Mouse (Mus musculus): ENCODE results near the gene Rhot2. TPM values are rescaled to one million over a fixed set of nuclear protein-coding genes. Genes with fewer than 3 reads are reported as not detected.

Rhot2 gene
- total RNA-seq, 1 experiment from 2014 or later, result 27.1 TPM

DNA sequence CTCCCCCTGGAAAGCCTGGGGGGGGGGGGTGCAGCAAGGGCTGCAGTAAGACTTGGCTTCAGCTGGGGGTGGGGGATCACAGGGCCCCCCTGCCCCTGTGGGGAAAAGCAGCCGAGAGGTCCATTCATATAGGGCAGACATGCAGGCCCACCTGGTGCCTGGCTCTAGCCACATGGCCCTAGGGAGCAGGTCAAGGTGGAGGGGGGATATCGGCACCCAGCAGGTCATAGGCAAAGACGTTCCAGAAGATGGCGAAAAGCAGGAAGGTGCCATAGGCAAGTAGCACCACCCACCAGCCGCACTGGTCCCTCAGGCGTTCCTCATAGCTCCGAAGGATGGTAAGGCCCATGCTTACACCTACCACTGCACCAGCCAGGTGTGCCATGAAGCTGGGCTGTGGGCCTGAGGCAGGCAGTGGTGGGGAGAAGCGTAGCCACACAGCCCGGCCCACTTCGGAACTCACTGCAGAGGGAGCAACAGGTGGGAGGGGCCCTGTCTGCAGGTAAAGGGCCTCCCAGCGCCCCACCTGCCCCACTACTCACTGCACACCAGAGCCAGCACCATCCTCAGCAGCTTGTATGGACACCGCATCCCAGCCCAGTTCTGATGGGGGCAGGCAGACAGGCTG is 9.9 kb downstream of the Rhot2 start:
- no peak for ATAC-seq (replicated peaks in 1 of 2; ENCODE audit: insufficient read depth in 1 of 2, low FRiP score in 2 of 2, low TSS enrichment in 1 of 2, low read depth in 1 of 2, poor library complexity in 2 of 2, severe bottlenecking in 2 of 2)

DNA sequence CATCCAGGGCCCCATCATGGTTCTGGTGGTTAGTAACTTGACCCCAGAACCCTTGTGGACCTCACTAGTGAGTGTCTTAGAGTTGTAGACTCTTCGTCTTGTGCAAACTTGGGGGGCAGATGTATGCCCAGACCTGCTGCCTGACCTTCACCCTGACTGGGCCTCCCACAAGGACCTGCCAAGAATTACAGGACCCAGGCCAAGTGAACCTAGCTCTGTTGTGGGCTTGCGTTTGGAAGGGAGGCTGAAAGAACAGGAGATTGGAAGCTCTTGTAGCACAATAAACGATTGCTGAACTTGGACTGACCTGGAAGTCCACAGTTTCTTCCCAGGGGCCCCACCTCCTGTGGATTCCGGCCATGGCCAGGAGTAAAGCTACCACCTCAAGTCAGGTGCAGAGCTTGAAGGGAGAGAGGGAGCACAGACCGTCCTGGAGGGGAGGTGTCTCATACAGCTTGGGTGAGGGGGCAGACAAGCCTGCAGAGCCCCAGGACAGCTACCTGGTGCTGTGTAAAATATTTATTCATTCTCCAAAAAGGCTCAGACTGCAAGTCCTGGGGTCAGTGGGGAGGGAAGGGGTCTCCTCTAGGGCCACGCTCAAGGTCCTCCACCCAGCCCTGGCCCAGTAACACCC is 10.6 kb downstream of the Rhot2 start:
- no peak for ATAC-seq (replicated peaks in 1 of 2; ENCODE audit: insufficient read depth in 1 of 2, low FRiP score in 2 of 2, low TSS enrichment in 1 of 2, low read depth in 1 of 2, poor library complexity in 2 of 2, severe bottlenecking in 2 of 2)

DNA sequence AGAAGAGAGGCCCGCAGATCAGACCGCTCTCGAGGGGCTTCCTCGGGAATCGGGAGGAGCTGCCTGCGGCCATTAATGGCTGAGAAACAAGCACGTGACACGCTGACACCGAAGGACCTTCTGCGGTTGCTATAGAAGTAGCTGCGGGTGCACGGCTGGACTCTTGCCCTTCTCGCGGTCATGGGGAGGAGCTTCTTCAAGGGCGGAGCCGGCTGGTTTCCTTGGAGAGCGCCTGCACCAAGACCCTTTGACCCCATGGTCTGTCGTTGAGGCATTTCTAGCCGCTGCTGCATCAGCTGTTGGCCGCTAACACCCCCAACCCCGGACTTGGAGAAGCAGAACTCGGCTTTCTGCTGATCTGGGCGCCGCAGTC is 11.4 kb downstream of the Rhot2 start, which contains the start of gene Stub1:
Gene Stub1 (minus strand): TSS at position 114 of the 373 bp plus-strand sequence.
- peak; percentile 14 to 33; a peak in 3 of 4 replicates for ATAC-seq (replicated peaks in 1 of 2; ENCODE audit: insufficient read depth in 1 of 2, low FRiP score in 2 of 2, low TSS enrichment in 1 of 2, low read depth in 1 of 2, poor library complexity in 2 of 2, severe bottlenecking in 2 of 2)

DNA sequence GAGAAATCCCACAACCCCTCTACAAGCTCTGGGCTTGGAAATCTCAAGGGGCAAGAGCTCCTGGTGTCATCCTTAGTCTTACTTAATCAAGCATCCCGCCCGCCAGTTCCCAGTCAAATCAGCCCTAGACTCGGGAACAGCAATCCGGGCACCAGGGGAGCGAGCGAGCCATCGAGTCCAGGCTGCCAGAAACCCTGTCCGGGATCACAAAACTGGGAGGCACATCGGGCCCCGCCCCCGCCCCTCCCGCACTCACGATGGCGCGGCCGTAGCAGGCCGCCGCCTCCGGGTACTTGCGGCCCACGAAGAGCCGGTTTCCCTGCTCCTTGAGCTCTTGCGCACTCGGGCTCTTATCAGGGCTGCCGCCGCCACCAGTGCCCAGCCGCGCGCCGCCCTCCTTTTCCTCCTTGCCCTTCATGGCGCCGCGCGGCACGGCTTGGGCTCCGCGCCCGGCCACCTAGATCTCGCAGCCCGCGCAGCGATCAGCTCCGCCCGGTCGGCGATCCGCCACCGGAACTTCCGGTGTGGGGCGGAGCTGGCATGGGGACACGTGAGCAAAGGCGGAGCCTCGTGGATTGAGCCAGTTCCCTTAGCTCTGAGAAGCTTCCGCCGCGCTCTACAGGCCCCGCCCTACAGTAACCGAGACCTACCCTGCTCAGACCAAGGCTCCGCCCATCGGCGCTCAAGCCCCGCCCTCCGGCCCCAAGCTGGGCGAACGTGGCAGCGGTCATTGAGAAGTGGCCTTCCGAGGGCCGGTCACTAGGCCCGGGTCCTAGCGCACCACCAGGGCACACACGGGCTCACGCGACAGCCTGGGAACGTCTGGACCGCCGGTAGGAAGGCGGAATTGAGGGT is 12.0 kb downstream of the Rhot2 start:
- peak; percentile 81 to 86 for ATAC-seq (replicated peaks in 1 of 2; ENCODE audit: insufficient read depth in 1 of 2, low FRiP score in 2 of 2, low TSS enrichment in 1 of 2, low read depth in 1 of 2, poor library complexity in 2 of 2, severe bottlenecking in 2 of 2)

DNA sequence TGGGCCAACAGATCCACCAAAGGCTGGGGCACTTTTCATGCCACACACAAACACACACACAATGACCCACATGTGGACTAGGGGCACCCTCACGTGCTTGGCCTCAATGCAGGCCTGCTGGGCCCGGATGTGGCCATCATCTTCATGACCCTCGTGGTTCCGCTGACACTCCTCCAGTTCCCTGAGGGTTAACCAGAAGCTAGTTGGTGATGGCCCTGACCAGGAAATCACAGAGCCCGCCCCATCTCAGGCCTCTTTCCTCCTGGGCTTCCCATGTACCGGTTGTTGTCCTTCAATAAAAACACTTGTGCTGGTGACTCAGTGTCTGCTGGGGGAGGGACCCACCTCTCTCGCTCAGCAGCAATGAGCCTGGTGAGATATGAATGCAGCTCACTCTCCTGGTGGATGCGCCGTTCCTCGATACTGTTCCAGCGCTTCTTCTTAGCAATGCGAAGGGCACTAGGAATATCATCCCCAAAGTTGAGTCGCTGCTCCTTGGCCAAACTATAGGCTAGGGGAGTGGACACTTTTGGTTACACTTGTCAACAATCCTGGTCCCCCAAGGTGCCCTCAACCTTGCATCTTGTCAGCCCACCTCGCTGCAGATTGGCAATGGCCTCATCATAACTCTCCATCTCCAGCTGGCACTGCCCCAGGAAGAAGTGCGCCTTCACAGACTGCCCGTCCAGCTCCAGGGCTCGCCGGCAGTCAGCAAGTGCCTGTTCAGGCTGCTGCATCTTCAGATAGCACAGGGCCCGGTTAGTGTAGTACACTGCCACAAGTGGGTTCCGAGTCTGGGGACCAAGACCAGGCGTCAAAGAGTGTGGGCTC is 13.0 kb downstream of the Rhot2 start:
- ATAC-seq (replicated peaks in 1 of 2; ENCODE audit: insufficient read depth in 1 of 2, low FRiP score in 2 of 2, low TSS enrichment in 1 of 2, low read depth in 1 of 2, poor library complexity in 2 of 2, severe bottlenecking in 2 of 2), result no peak

- no peak for ATAC-seq (replicated peaks in 1 of 2; ENCODE audit: insufficient read depth in 1 of 2, low FRiP score in 2 of 2, low TSS enrichment in 1 of 2, low read depth in 1 of 2, poor library complexity in 2 of 2, severe bottlenecking in 2 of 2)
Observed at GRCm38 (mm10) chr17:25830806-25831431, 13.7 kb downstream of the Rhot2 start.

- ATAC-seq (replicated peaks in 1 of 2; ENCODE audit: insufficient read depth in 1 of 2, low FRiP score in 2 of 2, low TSS enrichment in 1 of 2, low read depth in 1 of 2, poor library complexity in 2 of 2, severe bottlenecking in 2 of 2), result no peak
Observed at GRCm38 (mm10) chr17:25830200-25830753, 14.4 kb downstream of the Rhot2 start.

- no peak for ATAC-seq (replicated peaks in 1 of 2; ENCODE audit: insufficient read depth in 1 of 2, low FRiP score in 2 of 2, low TSS enrichment in 1 of 2, low read depth in 1 of 2, poor library complexity in 2 of 2, severe bottlenecking in 2 of 2)
Observed at GRCm38 (mm10) chr17:25829558-25830017, 15.1 kb downstream of the Rhot2 start.

DNA sequence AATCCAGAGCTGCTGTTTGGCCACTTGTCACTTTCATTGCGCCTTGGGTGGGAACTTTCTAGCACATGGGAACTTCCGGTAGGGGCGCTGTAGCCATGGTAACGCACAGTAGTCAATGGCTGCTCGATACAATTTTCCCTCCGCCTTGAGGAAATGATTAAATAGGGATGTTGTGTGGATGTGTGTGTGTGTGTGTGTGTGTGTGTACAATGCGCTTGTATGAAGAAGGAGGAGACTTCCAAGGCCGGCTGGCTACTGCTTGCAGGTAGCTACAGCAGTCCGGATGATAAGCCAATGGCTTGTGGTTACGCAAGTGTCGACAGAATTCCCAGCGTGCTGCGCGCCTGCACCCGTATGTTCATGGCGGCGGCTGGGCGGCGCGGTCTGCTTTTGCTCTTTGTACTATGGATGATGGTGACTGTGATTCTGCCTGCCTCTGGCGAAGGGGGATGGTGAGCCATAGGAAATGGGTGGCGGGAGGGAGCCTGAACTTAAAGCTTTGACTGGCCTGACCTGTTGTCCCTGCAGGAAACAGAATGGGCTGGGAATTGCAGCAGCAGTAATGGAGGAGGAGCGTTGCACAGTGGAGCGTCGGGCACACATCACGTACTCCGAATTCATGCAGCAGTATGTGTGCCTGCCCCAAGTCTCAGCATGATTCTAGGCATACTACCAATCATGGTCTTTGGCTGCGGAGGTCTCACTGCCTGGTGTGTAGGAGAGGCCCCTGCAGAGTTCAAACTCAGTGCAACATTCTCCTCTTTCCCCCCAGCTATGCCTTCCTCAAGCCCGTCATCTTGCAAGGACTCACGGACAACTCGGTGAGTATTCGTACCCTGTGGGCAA is 15.7 kb downstream of the Rhot2 start, which contains the start of gene Jmjd8:
Gene Jmjd8 (plus strand): TSS at position 156 of the 846 bp plus-strand sequence.
- ATAC-seq (replicated peaks in 1 of 2; ENCODE audit: insufficient read depth in 1 of 2, low FRiP score in 2 of 2, low TSS enrichment in 1 of 2, low read depth in 1 of 2, poor library complexity in 2 of 2, severe bottlenecking in 2 of 2), result peak in 1 of 2 experiments; percentile 37; a peak in 3 of 4 replicates

DNA sequence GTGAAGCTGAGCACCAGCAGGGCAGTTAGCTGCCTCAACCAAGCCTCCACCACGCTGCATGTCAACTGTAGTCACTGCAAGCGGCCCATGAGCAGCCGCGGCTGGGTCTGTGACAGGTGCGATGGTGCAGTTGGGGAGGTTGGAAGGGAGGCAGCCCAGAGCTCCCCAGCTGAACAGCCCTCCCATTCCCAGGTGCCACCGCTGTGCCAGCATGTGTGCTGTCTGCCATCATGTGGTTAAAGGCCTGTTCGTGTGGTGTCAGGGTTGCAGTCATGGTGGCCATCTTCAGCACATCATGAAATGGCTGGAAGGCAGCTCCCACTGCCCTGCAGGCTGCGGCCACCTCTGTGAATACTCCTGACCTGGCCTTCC is 16.4 kb downstream of the Rhot2 start:
- ATAC-seq (replicated peaks in 1 of 2; ENCODE audit: insufficient read depth in 1 of 2, low FRiP score in 2 of 2, low TSS enrichment in 1 of 2, low read depth in 1 of 2, poor library complexity in 2 of 2, severe bottlenecking in 2 of 2), result no peak

- no peak for ATAC-seq (replicated peaks in 1 of 2; ENCODE audit: insufficient read depth in 1 of 2, low FRiP score in 2 of 2, low TSS enrichment in 1 of 2, low read depth in 1 of 2, poor library complexity in 2 of 2, severe bottlenecking in 2 of 2)
Observed at GRCm38 (mm10) chr17:25827546-25828222, 17.0 kb downstream of the Rhot2 start.

DNA sequence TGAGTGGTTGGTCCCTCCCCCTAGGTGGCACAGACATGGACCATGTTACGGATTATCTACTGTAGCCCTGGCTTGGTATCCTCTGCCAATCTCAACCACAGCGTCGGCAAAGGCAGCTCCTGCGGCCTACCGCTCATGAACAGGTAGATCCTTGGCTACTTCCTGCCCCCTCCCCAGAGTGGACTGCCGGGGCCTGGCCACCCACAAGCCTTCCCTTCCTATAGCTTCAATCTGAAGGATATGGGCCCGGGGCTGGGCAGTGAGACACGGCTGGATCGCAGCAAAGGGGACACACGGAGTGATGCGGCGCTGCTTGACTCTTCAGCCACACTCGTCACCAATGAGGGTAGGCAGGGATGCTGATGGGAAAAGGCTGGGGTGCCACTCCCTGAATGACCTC is 17.6 kb downstream of the Rhot2 start:
- no peak for ATAC-seq (replicated peaks in 1 of 2; ENCODE audit: insufficient read depth in 1 of 2, low FRiP score in 2 of 2, low TSS enrichment in 1 of 2, low read depth in 1 of 2, poor library complexity in 2 of 2, severe bottlenecking in 2 of 2)

GRCm38 (mm10) chr17:25825984-25826570 is 18.6 kb downstream of the Rhot2 start:
- ATAC-seq (replicated peaks in 1 of 2; ENCODE audit: insufficient read depth in 1 of 2, low FRiP score in 2 of 2, low TSS enrichment in 1 of 2, low read depth in 1 of 2, poor library complexity in 2 of 2, severe bottlenecking in 2 of 2), result no peak

DNA sequence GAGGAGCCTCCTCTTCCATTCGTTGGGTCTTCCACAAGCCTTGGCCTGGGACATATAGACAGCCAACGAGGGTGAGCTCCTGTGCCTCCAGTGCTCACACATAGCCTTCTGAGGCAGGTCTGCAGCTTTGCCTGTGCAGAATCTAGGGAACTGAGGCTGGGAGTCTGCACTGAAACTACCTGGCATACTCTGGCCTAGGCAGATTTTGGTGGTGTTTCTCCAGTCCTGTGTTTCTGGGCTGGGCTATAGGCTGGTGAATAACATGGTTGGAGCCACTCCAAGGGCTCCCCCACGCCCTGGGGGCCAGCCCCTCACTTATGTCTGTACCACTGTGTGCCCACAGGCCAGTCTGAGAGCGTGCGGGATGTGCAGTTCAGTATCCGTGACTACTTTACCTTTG is 19.3 kb downstream of the Rhot2 start:
- ATAC-seq (replicated peaks in 1 of 2; ENCODE audit: insufficient read depth in 1 of 2, low FRiP score in 2 of 2, low TSS enrichment in 1 of 2, low read depth in 1 of 2, poor library complexity in 2 of 2, severe bottlenecking in 2 of 2), result no peak
